Mouse (Mus musculus) ES-E14 (cell line): Measurements from ENCODE around the gene Sgo1. TPM values are rescaled to one million over a fixed set of nuclear protein-coding genes. Genes with fewer than 3 reads are reported as not detected.

Source experiments
- DNase-seq: peaks from one replicate; pipeline ENCODE4 v3.0.0-alpha.2; 2013; ENCODE audit warnings: low read depth, low spot score
- H3K27ac ChIP-seq: 2 replicates; pipeline ENCODE4 v1.5.1; 2012; ENCODE audit warnings: low read depth, mild to moderate bottlenecking, low read length, moderate library complexity, mixed read lengths; ENCODE audit not compliant: poor library complexity, insufficient read depth, severe bottlenecking
- H3K36me3 ChIP-seq: 2 replicates; pipeline ENCODE4 v1.6.1; 2012; ENCODE audit warnings: mild to moderate bottlenecking, low read length, moderate library complexity, mixed read lengths; ENCODE audit not compliant: control insufficient read depth, poor library complexity, insufficient read depth, severe bottlenecking
- H3K4me1 ChIP-seq, 2 experiments: fragments of 150-350 bp in 1 of 2; sonication (generic) in 1 of 2; 2 replicates each; pipeline ENCODE4 v1.6.1; 2012; ENCODE audit warnings: low read length in 2 of 2, mild to moderate bottlenecking in 1 of 2, mixed read lengths in 1 of 2; ENCODE audit not compliant: control insufficient read depth in 2 of 2, insufficient read depth in 2 of 2, poor library complexity in 1 of 2
- H3K4me3 ChIP-seq, 2 experiments: fragments of 150-350 bp in 1 of 2; sonication (generic) in 1 of 2; 2 replicates each; pipeline ENCODE4 v1.5.1; 2012; ENCODE audit warnings: low read length in 2 of 2, low read depth in 1 of 2, mild to moderate bottlenecking in 1 of 2, mixed read lengths in 1 of 2; ENCODE audit not compliant: insufficient read depth in 1 of 2, poor library complexity in 1 of 2, severe bottlenecking in 1 of 2
- H3K9ac ChIP-seq: 2 replicates; pipeline ENCODE4 v1.6.1; 2012; ENCODE audit warnings: low read depth, mild to moderate bottlenecking, low read length, mixed read lengths; ENCODE audit not compliant: poor library complexity, insufficient read depth, severe bottlenecking
- H3K9me3 ChIP-seq: fragments of 150-350 bp; sonication (generic); 2 replicates; pipeline ENCODE4 v1.6.1; 2012; ENCODE audit warnings: low read depth, mild to moderate bottlenecking, low read length; ENCODE audit not compliant: control insufficient read depth, insufficient read depth
- CHD2 ChIP-seq: IDR thresholded peaks from 2 replicates; pipeline ENCODE4 v1.6.1; 2014; ENCODE audit warnings: mild to moderate bottlenecking, low read depth, low read length, inconsistent platforms
- HCFC1 ChIP-seq: IDR thresholded peaks from 2 replicates; pipeline ENCODE4 v1.6.1; 2012; ENCODE audit warnings: low read length, inconsistent platforms, borderline replicate concordance; ENCODE audit not compliant: insufficient read depth
- MAFK ChIP-seq: IDR thresholded peaks from 2 replicates; pipeline ENCODE4 v1.6.1; 2014; ENCODE audit warnings: mild to moderate bottlenecking, low read depth, low read length, inconsistent platforms; ENCODE audit not compliant: insufficient read depth
- ZC3H11A ChIP-seq: IDR thresholded peaks from 2 replicates; pipeline ENCODE4 v1.6.1; 2012; ENCODE audit warnings: low read depth, mild to moderate bottlenecking, inconsistent platforms, low read length, borderline replicate concordance
- ZNF384 ChIP-seq: IDR thresholded peaks from 2 replicates; pipeline ENCODE4 v1.6.1; 2012; ENCODE audit warnings: low read depth, low read length, inconsistent platforms
- in situ Hi-C, 2 experiments: fragments of 600-800 bp; cut with MboI; formaldehyde crosslinking; loops; one replicate each; pipeline ENCODE4 v1.15.1; 2025; ENCODE audit warnings: low sequenced_read_pairs in 2 of 2, inconsistent platforms in 1 of 2; ENCODE audit not compliant: unreplicated experiment in 2 of 2
- total RNA-seq: library from RNA; depleted of rRNA; stranded (reverse); fragments of 300-350 nt; gene quantifications from 2 replicates; pipeline ENCODE4 v1.2.3, GENCODE M21; 2012

Gene Sgo1
- total RNA-seq, 1 experiment = 26.5 TPM

DNA sequence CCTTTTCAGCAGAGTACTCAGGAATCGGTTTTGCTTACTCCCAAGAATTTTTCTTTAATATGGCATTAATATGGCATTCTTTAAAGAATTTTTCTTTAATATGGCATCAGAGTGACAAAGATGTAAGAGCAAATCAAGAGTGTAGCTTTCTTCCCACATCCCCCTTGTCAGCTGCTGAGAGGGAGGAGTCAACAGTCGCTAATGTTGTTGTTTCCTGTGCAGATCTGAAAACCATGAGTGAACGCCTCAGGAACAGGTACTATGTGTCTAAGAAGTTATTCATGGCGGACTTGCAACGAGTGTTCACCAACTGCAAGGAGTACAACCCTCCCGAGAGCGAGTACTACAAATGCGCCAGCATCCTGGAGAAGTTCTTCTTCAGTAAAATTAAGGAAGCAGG lies 18.7 kb downstream of the Sgo1 start:
- peaks cover 0 to 1% of the 10 kb centered on the region in 2 experiments; a peak in 1 of 4 replicates for H3K4me1 ChIP-seq
- TF ChIP-seq ZNF384 = no peak
- no peak for TF ChIP-seq MAFK
- TF ChIP-seq CHD2 = no peak
- no peak for TF ChIP-seq HCFC1
- TF ChIP-seq ZC3H11A = no peak
- no peak overlapping the region for H3K27ac ChIP-seq
- no peak overlapping the region for H3K4me3 ChIP-seq
- H3K9me3 ChIP-seq = no peaks in the 10 kb centered on the region
- no peak overlapping the region for H3K9ac ChIP-seq
- in situ Hi-C loops = no loop called here
- no peak for DNase-seq
- H3K36me3 ChIP-seq = peaks cover 17% of the 10 kb centered on the region

- Histone ChIP-seq H3K27ac (no peak overlapping the region), H3K36me3 (peaks cover 21% of the 10 kb centered on the region), H3K9me3 (no peaks in the 10 kb centered on the region), H3K9ac (no peak overlapping the region), H3K4me1 (no peaks in the 10 kb centered on the region), H3K4me3 (no peak overlapping the region)
- in situ Hi-C loops = no loop called here
- no peak for DNase-seq
- no peak for TF ChIP-seq HCFC1
- no peak for TF ChIP-seq ZC3H11A
- no peak for TF ChIP-seq CHD2
- no peak for TF ChIP-seq ZNF384
- TF ChIP-seq MAFK = no peak
These were observed 24.3 kb downstream of the Sgo1 start for GRCm38 (mm10) chr17:53664703-53665382.

- no peak for DNase-seq
- TF ChIP-seq ZNF384 (no peak), MAFK (no peak), CHD2 (no peak), HCFC1 (no peak), ZC3H11A (no peak)
- Histone ChIP-seq H3K36me3 (peaks cover 20% of the 10 kb centered on the region), H3K9me3 (no peaks in the 10 kb centered on the region), H3K27ac (no peak overlapping the region), H3K4me1 (no peaks in the 10 kb centered on the region; a peak in 1 of 4 replicates), H3K4me3 (no peak overlapping the region), H3K9ac (no peak overlapping the region)
- in situ Hi-C loops = no loop called here
These were observed 24.9 kb downstream of the Sgo1 start for GRCm38 (mm10) chr17:53664267-53664666.

- H3K9me3 ChIP-seq = no peaks in the 10 kb centered on the region
- no peak overlapping the region for H3K27ac ChIP-seq
- no peak overlapping the region for H3K4me3 ChIP-seq
- H3K4me1 ChIP-seq = peaks cover 0 to 5% of the 10 kb centered on the region in 2 experiments; a peak in 1 of 4 replicates
- in situ Hi-C loops = no loop called here
- no peak for DNase-seq
- TF ChIP-seq ZNF384 (no peak), ZC3H11A (no peak), CHD2 (no peak), MAFK (no peak), HCFC1 (no peak)
- H3K9ac ChIP-seq = no peak overlapping the region
- H3K36me3 ChIP-seq = peaks cover 25% of the 10 kb centered on the region
These were observed 27.9 kb downstream of the Sgo1 start for GRCm38 (mm10) chr17:53661056-53661840.
